Mouse (Mus musculus) G1E (cell line): ENCODE results near the gene Tdo2. TPM values are rescaled to one million over a fixed set of nuclear protein-coding genes. Genes with fewer than 3 reads are reported as not detected.

Source experiments
- ATAC-seq: 2 replicates; pipeline ENCODE4 v1.8.0; 2016; ENCODE audit warnings: mild to moderate bottlenecking; ENCODE audit not compliant: insufficient number of reproducible peaks, poor library complexity, low FRiP score, severe bottlenecking; ENCODE audit errors: extremely low read depth
- DNase-seq: peaks from one replicate; pipeline ENCODE4 v3.0.0; 2012; ENCODE audit warnings: low spot score
- H3K27me3 ChIP-seq: 2 replicates; pipeline ENCODE4 v1.6.1; 2012; ENCODE audit warnings: mild to moderate bottlenecking, low read length, inconsistent platforms; ENCODE audit not compliant: insufficient read depth
- H3K36me3 ChIP-seq: replicated peaks from 2 replicates; pipeline ENCODE3; 2012; ENCODE audit warnings: mild to moderate bottlenecking, inconsistent platforms
- H3K4me1 ChIP-seq: 2 replicates; pipeline ENCODE4 v1.6.1; 2012; ENCODE audit warnings: low read depth, low read length, inconsistent platforms, mixed read lengths; ENCODE audit not compliant: insufficient read depth
- H3K4me3 ChIP-seq: 2 replicates; pipeline ENCODE4 v1.5.1; 2012; ENCODE audit warnings: low read depth, mild to moderate bottlenecking, inconsistent platforms, low read length, moderate library complexity, mixed read lengths
- H3K9me3 ChIP-seq: replicated peaks from 2 replicates; pipeline ENCODE4 v1.6.1; 2012; ENCODE audit warnings: inconsistent platforms
- CTCF ChIP-seq: IDR thresholded peaks from 2 replicates; pipeline ENCODE4 v1.5.1; 2012; ENCODE audit warnings: low read depth, low read length, inconsistent platforms, mixed read lengths
- GATA1 ChIP-seq: IDR thresholded peaks from 2 replicates; pipeline ENCODE4 v1.6.1; 2012; ENCODE audit warnings: borderline replicate concordance, low read length, inconsistent platforms, mixed read lengths
- GATA2 ChIP-seq: IDR thresholded peaks from 2 replicates; pipeline ENCODE4 v1.6.1; 2012; ENCODE audit warnings: low read depth, low read length, inconsistent platforms, borderline replicate concordance
- POLR2AphosphoS5 ChIP-seq: IDR thresholded peaks from 2 replicates; pipeline ENCODE4 v1.6.1; 2012; ENCODE audit warnings: low read depth, low read length, inconsistent platforms; ENCODE audit not compliant: insufficient replicate concordance
- TAL1 ChIP-seq: conservative IDR thresholded peaks from 2 replicates; pipeline ENCODE4 v1.6.1; 2012; ENCODE audit warnings: low read depth, low read length, inconsistent platforms, mixed read lengths
- polyA plus RNA-seq: library from polyadenylated mRNA; stranded (reverse); fragments of >175 nt; gene quantifications from 2 replicates; pipeline ENCODE4 v1.2.3, GENCODE M21; 2012
- total RNA-seq, 2 experiments: library from RNA; stranded (forward) in 1 of 2; stranded (reverse) in 1 of 2; fragments of 200-1000 nt in 1 of 2; fragments of >200 nt in 1 of 2; fragmentation: Nextera tagmentation in 1 of 2; gene quantifications; 2 replicates each; pipeline ENCODE4 v1.2.3; 2014 to 2017

Tdo2 gene
- total and polyA plus RNA-seq, 3 experiments: not detected

- no peak for TF ChIP-seq TAL1
- TF ChIP-seq GATA2: no peak
- TF ChIP-seq CTCF: peak; percentile 32; the same call in 1 of the 2 replicates
- TF ChIP-seq POLR2AphosphoS5: no peak
- Histone ChIP-seq H3K4me3 (peak within 1 kb of the TSS; percentile 78), H3K9me3 (no peaks in the 10 kb centered on the region), H3K4me1 (peaks cover 13% of the 10 kb centered on the region; the same call in 1 of the 2 replicates), H3K27me3 (no peaks in the 10 kb centered on the region), H3K36me3 (no peaks in the 10 kb centered on the region)
- DNase-seq (peak; percentile 62), ATAC-seq (peak; percentile 78)
These were observed 43.6 kb downstream of the Tdo2 start, which contains the start of gene Ctso for GRCm38 (mm10) chr3:81932141-81933101. Gene Ctso (plus strand): TSS chr3:81932601.

- Histone ChIP-seq H3K27me3 (no peaks in the 10 kb centered on the region), H3K9me3 (no peaks in the 10 kb centered on the region), H3K36me3 (no peaks in the 10 kb centered on the region), H3K4me3 (no peak overlapping the region), H3K4me1 (peaks cover 12% of the 10 kb centered on the region; the same call in 1 of the 2 replicates)
- DNase-seq: no peak
- TF ChIP-seq POLR2AphosphoS5 (no peak), CTCF (no peak), TAL1 (no peak), GATA1 (no peak), GATA2 (no peak)
- no peak for ATAC-seq
These were observed 44.3 kb downstream of the Tdo2 start for GRCm38 (mm10) chr3:81931695-81932094.

GRCm38 (mm10) chr3:81929073-81929472, 46.9 kb downstream of the Tdo2 start:
- Histone ChIP-seq H3K27me3 (peaks cover 5% of the 10 kb centered on the region; the same call in 1 of the 2 replicates), H3K9me3 (no peaks in the 10 kb centered on the region), H3K4me3 (no peak overlapping the region), H3K4me1 (peaks cover 12% of the 10 kb centered on the region; the same call in 1 of the 2 replicates), H3K36me3 (no peaks in the 10 kb centered on the region)
- ATAC-seq (no peak), DNase-seq (no peak)
- TF ChIP-seq POLR2AphosphoS5 (no peak), GATA2 (no peak), TAL1 (no peak), CTCF (no peak), GATA1 (no peak)

- peaks cover 6% of the 10 kb centered on the region; the same call in 1 of the 2 replicates for H3K4me1 ChIP-seq
These were observed 49.2 kb downstream of the Tdo2 start for GRCm38 (mm10) chr3:81926764-81927325.

GRCm38 (mm10) chr3:81925856-81926255, 50.1 kb downstream of the Tdo2 start:
- no peak for TF ChIP-seq GATA1
- no peak for TF ChIP-seq GATA2
- TF ChIP-seq CTCF: no peak
- TF ChIP-seq POLR2AphosphoS5: no peak
- TF ChIP-seq TAL1: no peak
- no peak for DNase-seq
- no peak; the same call in 1 of the 2 replicates for ATAC-seq
- Histone ChIP-seq H3K36me3 (no peaks in the 10 kb centered on the region), H3K4me1 (peaks cover 6% of the 10 kb centered on the region; the same call in 1 of the 2 replicates), H3K27me3 (peaks cover 10% of the 10 kb centered on the region; the same call in 1 of the 2 replicates), H3K4me3 (no peak overlapping the region), H3K9me3 (no peaks in the 10 kb centered on the region)

More at GRCm38 (mm10) chr3:81926764-81927325, 49.2 kb downstream of the Tdo2 start:
- TF ChIP-seq GATA1 (no peak), TAL1 (no peak), CTCF (no peak), GATA2 (no peak), POLR2AphosphoS5 (no peak)
- no peaks in the 10 kb centered on the region for H3K9me3 ChIP-seq
- peaks cover 10% of the 10 kb centered on the region; the same call in 1 of the 2 replicates for H3K27me3 ChIP-seq
- H3K36me3 ChIP-seq: no peaks in the 10 kb centered on the region
- no peak overlapping the region for H3K4me3 ChIP-seq
- DNase-seq (no peak), ATAC-seq (no peak)

GRCm38 (mm10) chr3:81924931-81925330, 51.1 kb downstream of the Tdo2 start:
- Histone ChIP-seq H3K9me3 (no peaks in the 10 kb centered on the region), H3K36me3 (no peaks in the 10 kb centered on the region), H3K4me3 (no peak overlapping the region), H3K4me1 (peaks cover 3% of the 10 kb centered on the region; the same call in 1 of the 2 replicates), H3K27me3 (peaks cover 10% of the 10 kb centered on the region; the same call in 1 of the 2 replicates)
- ATAC-seq (no peak; the same call in 1 of the 2 replicates), DNase-seq (peak; percentile 3)
- no peak for TF ChIP-seq TAL1
